Mouse (Mus musculus) naive thymus-derived CD4-positive, alpha-beta T cell, adult 2 months (primary cell): ENCODE results near the gene Hikeshi.
A peak's percentile ranks its signal among the peaks of the same experiment; 100 is the strongest.

Experiments used
- DNase-seq: peaks from one replicate; pipeline ENCODE4 v3.0.0-alpha.2; 2011; ENCODE audit warnings: low read depth

Gene Hikeshi

DNA sequence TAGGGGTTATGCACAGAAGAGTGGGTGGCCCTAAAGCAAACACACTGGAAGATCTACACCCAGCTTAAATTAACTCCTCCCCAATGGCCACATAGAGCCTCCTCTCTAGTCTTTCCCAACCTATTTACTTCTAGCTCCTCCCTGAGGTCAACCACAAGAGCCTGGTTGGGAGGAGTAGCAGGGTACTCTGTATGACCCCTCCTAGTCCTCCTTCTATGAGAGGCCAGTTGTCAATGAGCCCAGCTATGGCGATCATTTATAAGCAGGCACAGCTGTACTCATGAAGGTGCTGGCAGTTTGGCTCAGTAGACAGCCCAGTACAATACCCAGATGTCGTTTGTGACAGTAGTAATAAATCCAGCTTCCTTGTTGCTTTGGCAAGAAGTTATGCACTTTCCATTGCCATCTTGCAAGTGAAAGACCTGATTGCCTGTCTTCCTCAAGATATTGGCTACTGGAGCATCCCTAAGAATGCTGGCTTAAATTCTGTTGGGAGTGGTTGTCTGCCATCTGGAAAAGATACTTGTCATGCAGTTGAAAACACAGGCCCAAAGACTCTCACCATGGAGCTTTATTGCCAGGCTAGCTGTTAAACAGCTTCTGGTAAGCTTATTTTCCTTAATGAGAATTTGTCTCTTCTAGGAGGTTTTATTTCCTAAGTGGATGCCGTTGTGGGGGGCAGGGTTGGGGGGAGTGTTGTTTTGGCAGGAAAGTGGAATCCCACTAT is 27.4 kb downstream of the Hikeshi start:
- DNase-seq, result no peak

DNA sequence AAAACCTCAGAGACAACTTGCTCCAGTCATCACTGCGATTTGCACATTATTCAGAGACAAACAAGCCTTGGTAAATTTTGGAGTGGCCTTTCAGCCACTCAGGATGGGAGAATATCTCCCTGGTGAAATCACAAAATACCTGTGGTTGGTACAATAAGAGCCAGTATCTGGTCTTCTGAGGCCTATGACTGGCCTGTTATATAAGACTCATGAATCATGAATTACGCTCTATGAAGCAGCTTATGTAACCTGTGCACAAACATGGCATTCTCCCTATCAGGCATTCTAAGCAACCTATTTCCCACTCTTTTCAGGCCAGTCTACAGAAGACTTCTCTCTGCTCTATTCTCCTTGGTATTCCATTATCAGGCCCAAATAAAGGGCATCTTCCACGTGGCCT is 28.6 kb downstream of the Hikeshi start:
- no peak for DNase-seq

DNA sequence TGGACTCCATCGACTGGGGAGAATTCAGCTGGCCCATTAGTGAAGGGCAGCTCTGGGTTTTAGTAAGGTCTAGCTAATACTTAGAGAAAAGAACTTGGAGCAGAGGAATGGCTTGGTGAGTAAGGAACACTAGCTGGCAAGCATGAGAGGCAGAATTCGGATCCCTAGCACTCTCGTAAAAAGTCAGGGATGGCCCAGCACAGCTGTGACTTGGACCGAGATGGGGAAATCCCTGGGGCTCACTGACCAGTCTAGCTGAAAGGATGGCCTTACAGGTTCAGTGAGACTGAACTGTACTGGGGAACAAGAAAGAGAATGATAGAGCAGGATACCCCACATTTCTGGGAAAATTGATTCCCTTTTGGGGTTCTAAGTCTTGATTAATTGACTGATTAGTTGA is 31.3 kb downstream of the Hikeshi start:
- no peak for DNase-seq

DNA sequence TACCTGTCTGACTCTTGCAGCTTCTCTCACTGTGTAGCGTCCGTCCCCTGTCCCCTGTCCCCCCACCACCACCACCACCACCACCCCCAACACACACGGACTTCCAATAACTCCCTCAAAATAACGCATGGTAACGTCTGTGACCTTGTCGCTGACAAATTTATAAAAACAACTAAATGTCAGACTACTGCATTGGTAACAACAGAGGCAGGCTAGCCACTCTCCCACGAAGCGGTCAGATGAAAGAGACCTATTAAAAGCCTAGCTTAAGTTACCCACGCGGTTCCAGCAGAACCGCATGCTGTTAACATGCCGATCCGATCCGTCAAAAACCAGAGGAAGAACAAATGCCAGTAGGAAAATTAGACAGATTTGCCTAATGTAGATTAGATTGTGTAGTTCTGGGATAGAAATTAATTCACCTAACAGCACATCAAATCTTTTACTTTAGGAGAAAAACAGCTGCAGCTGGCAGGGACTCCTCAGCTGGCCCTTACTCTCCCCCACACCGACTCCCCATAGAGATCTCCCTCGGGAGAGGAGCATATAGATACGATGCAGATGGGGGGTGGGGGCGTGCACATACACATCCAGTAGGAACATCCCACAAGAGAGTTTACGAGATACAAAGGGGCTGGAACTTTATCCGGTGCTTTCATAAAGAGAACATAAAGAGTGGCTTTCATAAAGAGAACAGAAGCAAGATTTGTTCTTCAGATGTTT is 31.9 kb downstream of the Hikeshi start:
- no peak for DNase-seq

DNA sequence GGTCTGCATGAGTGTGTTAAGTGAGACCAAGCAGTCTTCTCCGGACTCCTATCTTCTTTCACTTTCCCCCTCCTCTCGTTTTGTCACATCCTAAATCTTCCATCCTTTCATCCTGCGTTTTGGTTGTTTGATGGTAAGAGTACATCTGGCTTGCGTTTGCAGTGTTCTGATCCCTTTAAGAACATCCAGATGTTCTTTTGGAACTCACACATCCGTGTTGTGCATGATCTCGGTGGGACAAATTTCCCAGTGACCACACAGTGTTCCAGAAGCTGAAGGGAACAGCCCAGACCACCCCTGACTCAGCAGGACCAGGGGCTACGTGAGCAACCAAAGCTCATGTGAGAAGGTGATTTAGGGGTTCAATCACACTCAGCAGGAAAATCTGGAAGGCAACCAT is 32.6 kb downstream of the Hikeshi start:
- DNase-seq, result no peak

DNA sequence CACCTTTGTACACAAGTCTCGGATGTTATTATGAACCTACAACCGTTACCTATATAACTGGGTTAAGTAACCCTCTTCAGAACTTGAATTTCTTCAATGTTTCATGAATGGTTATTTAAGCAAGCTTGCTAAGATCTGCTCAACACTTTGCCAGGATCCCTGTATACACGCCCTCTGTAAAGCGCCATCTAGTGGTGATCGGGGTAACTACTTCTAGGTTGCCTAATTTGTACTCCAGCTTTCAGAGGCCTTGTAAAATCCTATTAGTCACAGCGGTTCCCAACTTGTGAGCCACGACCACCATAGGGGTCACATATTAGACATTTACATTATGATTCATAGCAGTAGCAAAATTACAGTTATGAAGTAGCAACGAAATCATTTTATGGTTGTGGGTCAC is 33.1 kb downstream of the Hikeshi start:
- peak; percentile 76 for DNase-seq

DNA sequence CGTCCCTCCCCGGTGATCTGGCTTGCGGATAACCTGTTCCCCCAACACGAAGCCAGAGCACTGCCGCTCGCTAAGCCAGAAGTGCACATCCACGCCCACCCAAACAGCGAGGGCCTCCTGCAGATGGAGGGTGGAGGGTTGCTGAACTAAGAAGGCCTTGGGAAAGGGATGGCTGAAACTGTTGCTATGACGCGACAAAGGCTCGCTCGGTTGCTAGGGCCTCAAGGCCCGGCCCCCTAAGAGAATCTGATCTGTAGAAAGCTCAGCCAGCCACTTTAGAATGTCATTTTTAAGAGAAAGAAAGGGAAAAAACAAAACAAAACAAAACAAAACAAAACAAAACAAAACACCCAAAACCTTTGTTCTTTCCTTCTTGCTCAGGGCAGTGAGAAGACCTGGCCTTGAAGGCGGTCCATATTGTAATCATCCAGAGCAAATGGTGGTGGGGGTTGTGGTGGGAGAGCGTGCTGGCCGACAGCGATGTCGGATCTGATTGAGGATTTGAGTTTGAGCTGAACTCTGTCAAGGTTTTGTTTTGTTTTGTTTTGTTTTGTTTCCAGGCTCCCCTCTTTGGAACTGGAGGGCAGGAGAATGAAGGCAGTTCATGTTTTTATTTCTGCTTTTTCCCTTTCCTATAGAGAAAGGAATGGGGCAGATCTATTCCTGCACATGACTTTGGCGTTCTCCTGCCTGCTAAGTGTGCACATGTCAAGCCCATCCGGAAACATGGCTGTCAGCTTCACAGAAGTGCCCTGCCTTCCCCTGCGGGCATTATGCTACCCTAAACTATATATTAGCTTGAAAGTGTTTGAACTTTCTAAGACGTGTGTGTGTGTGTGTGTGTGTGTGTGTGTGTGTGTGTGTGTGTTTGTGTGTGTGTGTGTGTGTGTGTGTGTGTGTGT is 37.3 kb downstream of the Hikeshi start, which contains the start of gene Ccdc81:
Gene Ccdc81 (minus strand): TSS at position 188 of the 902 bp plus-strand sequence.
- no peak for DNase-seq

DNA sequence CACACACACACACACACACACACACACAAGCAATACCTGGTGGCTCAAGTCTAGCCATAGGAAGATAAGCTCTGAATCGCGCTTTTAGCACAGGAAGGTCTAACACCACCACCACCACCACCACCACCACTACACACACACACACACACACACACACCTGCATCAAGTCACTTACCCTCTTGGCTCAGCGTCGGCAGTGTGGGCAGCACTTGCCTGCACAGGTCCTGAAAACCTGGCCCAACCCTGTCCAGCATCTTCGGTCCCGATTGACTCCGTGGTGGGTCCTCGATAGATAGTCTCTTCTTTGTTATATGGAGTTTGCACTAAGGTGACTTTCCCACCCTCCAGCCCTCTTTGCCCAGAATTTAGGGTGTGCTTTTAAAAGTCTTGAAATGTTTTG is 38.0 kb downstream of the Hikeshi start:
- no peak for DNase-seq

DNA sequence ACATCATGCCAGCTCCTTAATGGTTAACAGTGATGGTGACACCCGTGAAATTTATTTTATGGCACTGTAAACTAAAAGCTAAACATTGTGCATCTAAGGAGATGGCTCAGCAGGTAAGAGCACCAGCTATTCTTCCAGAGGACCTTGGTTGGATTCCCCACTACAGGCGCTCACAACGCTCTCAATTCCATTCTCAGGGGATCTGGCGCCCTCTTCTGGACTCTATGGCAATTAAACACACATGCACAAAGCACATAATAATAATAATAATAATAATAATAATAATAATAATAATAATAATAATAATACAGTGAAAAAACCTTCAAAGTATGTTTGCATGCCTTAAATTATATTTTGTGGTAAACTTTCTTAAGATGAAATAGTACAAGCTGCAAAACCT is 49.1 kb downstream of the Hikeshi start:
- DNase-seq, result no peak

DNA sequence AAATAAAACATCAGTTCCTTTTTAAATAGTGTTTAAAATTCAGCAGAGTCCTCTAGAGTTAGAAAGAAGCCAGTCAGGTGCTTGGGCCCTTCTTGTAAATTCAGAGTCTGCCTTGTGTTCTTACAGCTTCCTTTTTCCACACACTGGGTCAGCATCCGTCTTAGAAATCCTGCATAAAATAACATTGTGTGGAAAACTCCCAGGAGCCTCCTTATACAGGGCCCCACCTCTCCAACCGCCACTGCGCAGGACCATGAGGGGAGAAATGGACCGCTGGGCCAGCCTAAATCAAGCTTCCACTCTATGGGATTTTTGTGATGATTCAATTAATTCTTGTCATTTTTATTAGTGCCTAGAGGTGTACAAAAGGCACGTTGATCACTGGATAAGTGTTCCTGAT is 49.6 kb downstream of the Hikeshi start:
- no peak for DNase-seq

DNA sequence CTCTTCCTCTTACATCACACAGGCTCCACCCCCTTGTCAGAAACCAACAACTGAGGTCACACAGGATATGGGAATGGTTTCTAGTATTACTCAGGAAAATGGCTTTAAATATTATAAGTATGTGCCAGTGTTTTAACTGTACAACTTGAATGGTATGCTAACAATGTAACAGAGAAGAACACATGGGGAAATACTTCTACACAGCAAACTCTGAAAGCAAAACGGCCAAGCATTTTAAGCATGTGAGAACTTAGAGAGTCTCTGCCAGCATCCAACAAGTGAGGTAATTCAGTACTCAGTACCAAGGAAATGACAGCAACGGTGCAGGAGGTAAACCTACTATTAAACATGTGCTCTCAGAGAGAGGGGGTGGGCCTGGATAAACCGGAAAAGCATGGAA is 56.5 kb downstream of the Hikeshi start:
- DNase-seq, result no peak

DNA sequence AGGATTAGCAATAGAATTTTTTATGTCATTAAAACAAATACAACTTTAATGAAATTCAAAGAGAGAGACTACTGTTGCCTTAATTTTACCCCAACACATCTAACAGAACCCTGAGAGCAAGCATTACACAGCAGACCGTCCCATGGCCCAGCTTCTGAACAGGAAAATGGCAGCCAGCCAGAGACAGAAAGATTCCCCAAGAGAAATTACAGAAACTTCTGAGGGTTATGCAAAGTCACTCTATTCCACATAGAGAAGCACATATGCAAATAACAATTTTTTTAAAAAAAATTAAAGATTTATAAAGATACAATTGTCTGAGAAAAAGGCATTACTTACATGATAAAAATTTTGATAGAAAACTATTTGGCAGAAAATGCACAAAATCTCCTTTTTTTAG is 61.3 kb downstream of the Hikeshi start:
- DNase-seq, result no peak
